Mouse (Mus musculus) ES-Bruce4 (cell line): ENCODE data around the gene Copz1. TPM values are rescaled to one million over a fixed set of nuclear protein-coding genes. Genes with fewer than 3 reads are reported as not detected.

Source experiments
- H3K27ac ChIP-seq: 2 replicates; pipeline ENCODE4 v1.5.1; 2012; ENCODE audit warnings: low read length, inconsistent platforms; ENCODE audit not compliant: insufficient read depth
- H3K27me3 ChIP-seq: 2 replicates; pipeline ENCODE4 v1.6.1; 2012; ENCODE audit warnings: mild to moderate bottlenecking, low read length, inconsistent platforms; ENCODE audit not compliant: control insufficient read depth, poor library complexity, insufficient read depth, severe bottlenecking
- H3K36me3 ChIP-seq: 2 replicates; pipeline ENCODE4 v1.6.1; 2012; ENCODE audit warnings: inconsistent platforms, mild to moderate bottlenecking, low read length, moderate library complexity; ENCODE audit not compliant: control insufficient read depth, poor library complexity, insufficient read depth, severe bottlenecking
- H3K4me1 ChIP-seq: one replicate; pipeline ENCODE4 v1.8.1; 2011; ENCODE audit warnings: low read length; ENCODE audit not compliant: control insufficient read depth, insufficient read depth
- H3K4me3 ChIP-seq: 2 replicates; pipeline ENCODE4 v1.5.1; 2011; ENCODE audit warnings: low read depth, mild to moderate bottlenecking, low read length
- H3K9ac ChIP-seq: 2 replicates; pipeline ENCODE4 v1.6.1; 2012; ENCODE audit warnings: low read depth, mild to moderate bottlenecking, inconsistent platforms; ENCODE audit not compliant: poor library complexity, severe bottlenecking
- H3K9me3 ChIP-seq: replicated peaks from 2 replicates; pipeline ENCODE4 v1.6.1; 2012; ENCODE audit warnings: mild to moderate bottlenecking, low read length, inconsistent platforms; ENCODE audit not compliant: control insufficient read depth, poor library complexity, insufficient read depth, severe bottlenecking
- CTCF ChIP-seq: IDR thresholded peaks from one replicate; pipeline ENCODE4 v1.8.1; 2011; ENCODE audit warnings: low read depth, low read length
- EP300 ChIP-seq: IDR thresholded peaks from 2 replicates; pipeline ENCODE4 v1.6.1; 2011; ENCODE audit warnings: low read depth, low read length; ENCODE audit not compliant: insufficient read depth
- POLR2A ChIP-seq: IDR thresholded peaks from one replicate; pipeline ENCODE4 v1.8.1; 2011; ENCODE audit warnings: low read length; ENCODE audit not compliant: insufficient read depth
- polyA plus RNA-seq: library from polyadenylated mRNA; stranded (reverse); fragments of >200 nt; gene quantifications from 2 replicates; pipeline ENCODE4 v1.2.4, GENCODE M21; 2011; ENCODE audit warnings: low read depth; ENCODE audit not compliant: missing spikeins, insufficient read depth, insufficient read length

Copz1 gene
- polyA plus RNA-seq, 1 experiment: 140 TPM

- TF ChIP-seq CTCF (peak; percentile 32), POLR2A (no peak)
- Histone ChIP-seq H3K4me3 (no peak overlapping the region), H3K27me3 (no peaks in the 10 kb centered on the region), H3K9me3 (no peaks in the 10 kb centered on the region), H3K27ac (no peak overlapping the region), H3K4me1 (peaks cover 6% of the 10 kb centered on the region), H3K36me3 (peaks cover 8% of the 10 kb centered on the region), H3K9ac (peak overlapping the region; percentile 22; the same call in 1 of the 2 replicates)
Observed at GRCm38 (mm10) chr15:103340786-103341185, 68.3 kb downstream of the Copz1 start.

GRCm38 (mm10) chr15:103341547-103341946 lies 69.0 kb downstream of the Copz1 start:
- TF ChIP-seq EP300 (no peak), CTCF (no peak), POLR2A (no peak)
- H3K36me3 ChIP-seq: peaks cover 14% of the 10 kb centered on the region
- peaks cover 6% of the 10 kb centered on the region for H3K4me1 ChIP-seq
- H3K4me3 ChIP-seq: no peak overlapping the region
- H3K9me3 ChIP-seq: no peaks in the 10 kb centered on the region
- H3K9ac ChIP-seq: peak overlapping the region; percentile 22; the same call in 1 of the 2 replicates
- H3K27me3 ChIP-seq: no peaks in the 10 kb centered on the region
- no peak overlapping the region for H3K27ac ChIP-seq

- no peak overlapping the region for H3K4me3 ChIP-seq
- TF ChIP-seq CTCF (no peak), POLR2A (no peak)
- H3K27me3 ChIP-seq: no peaks in the 10 kb centered on the region
- no peaks in the 10 kb centered on the region for H3K9me3 ChIP-seq
- no peak overlapping the region for H3K9ac ChIP-seq
- peaks cover 6% of the 10 kb centered on the region for H3K4me1 ChIP-seq
- H3K27ac ChIP-seq: no peak overlapping the region
- peaks cover 14% of the 10 kb centered on the region for H3K36me3 ChIP-seq
Observed at GRCm38 (mm10) chr15:103342415-103342814, 69.9 kb downstream of the Copz1 start.

- peaks cover 19% of the 10 kb centered on the region for H3K36me3 ChIP-seq
- H3K27ac ChIP-seq: no peak overlapping the region
- no peaks in the 10 kb centered on the region for H3K9me3 ChIP-seq
- H3K27me3 ChIP-seq: no peaks in the 10 kb centered on the region
- peaks cover 6% of the 10 kb centered on the region for H3K4me1 ChIP-seq
- no peak for TF ChIP-seq CTCF
- no peak for TF ChIP-seq EP300
- TF ChIP-seq POLR2A: no peak
- no peak overlapping the region for H3K9ac ChIP-seq
- no peak overlapping the region for H3K4me3 ChIP-seq
Observed at GRCm38 (mm10) chr15:103343008-103343407, 70.5 kb downstream of the Copz1 start.

- H3K4me3 ChIP-seq: no peak overlapping the region
- H3K27me3 ChIP-seq: no peaks in the 10 kb centered on the region
- peaks cover 2% of the 10 kb centered on the region for H3K4me1 ChIP-seq
- no peak overlapping the region for H3K9ac ChIP-seq
- TF ChIP-seq POLR2A (no peak), EP300 (no peak), CTCF (no peak)
- H3K36me3 ChIP-seq: peaks cover 19% of the 10 kb centered on the region
- H3K27ac ChIP-seq: 0 out of 2 replicates have a peak overlapping the region, but pooled peaks have one; percentile 7
- H3K9me3 ChIP-seq: no peaks in the 10 kb centered on the region
Observed at GRCm38 (mm10) chr15:103343556-103343955, 71.0 kb downstream of the Copz1 start.

- H3K4me1 ChIP-seq: peaks cover 2% of the 10 kb centered on the region
- H3K9me3 ChIP-seq: no peaks in the 10 kb centered on the region
- no peak overlapping the region for H3K9ac ChIP-seq
- H3K27me3 ChIP-seq: no peaks in the 10 kb centered on the region
- H3K27ac ChIP-seq: no peak overlapping the region
- no peak for TF ChIP-seq EP300
- TF ChIP-seq POLR2A: no peak
- TF ChIP-seq CTCF: no peak
- H3K4me3 ChIP-seq: no peak overlapping the region
- peaks cover 37% of the 10 kb centered on the region for H3K36me3 ChIP-seq
Observed at GRCm38 (mm10) chr15:103345789-103346188, 73.3 kb downstream of the Copz1 start.
